Mouse (Mus musculus): ENCODE results near the gene Zfp568. TPM values are rescaled to one million over a fixed set of nuclear protein-coding genes. Genes with fewer than 3 reads are reported as not detected.

Zfp568 gene
- polyA plus RNA-seq, 1 experiment from 2014 or later, result 5.3 TPM

- Histone ChIP-seq H3K27me3 (ENCODE audit: control insufficient read depth, insufficient read depth, low read length) (no peaks in the 10 kb centered on the region), H3K9me3 (ENCODE audit: control insufficient read depth, low read length) (no peaks in the 10 kb centered on the region), H3K4me3 (ENCODE audit: low read depth, low read length) (no peak overlapping the region), H3K9ac (ENCODE audit: low read length) (no peak overlapping the region), H3K36me3 (ENCODE audit: control insufficient read depth, insufficient read depth, low read length) (0 out of 2 replicates have a peak, but pooled peaks cover 4% of the 10 kb centered on the region), H3K4me1 (replicated peaks; ENCODE audit: control insufficient read depth, insufficient read depth) (no peaks in the 10 kb centered on the region), H3K4me2 (replicated peaks; ENCODE audit: low read depth) (no peak overlapping the region), H3K27ac (replicated peaks) (no peak overlapping the region)
- ATAC-seq (ENCODE audit: low FRiP score, low TSS enrichment) (no peak), DNase-seq (ENCODE audit: low spot score) (peak; percentile 15)
- 49% methylated on average over 21 of the region's 21 CpGs for WGBS
- TF ChIP-seq EP300 (optimal IDR thresholded peaks at IDR 0.05), result no peak
- TF ChIP-seq CTCF (IDR thresholded peaks at IDR 0.05; ENCODE audit: low read depth), result no peak
Observed at GRCm38 (mm10) chr7:30009321-30010085, 25.7 kb downstream of the Zfp568 start.

DNA sequence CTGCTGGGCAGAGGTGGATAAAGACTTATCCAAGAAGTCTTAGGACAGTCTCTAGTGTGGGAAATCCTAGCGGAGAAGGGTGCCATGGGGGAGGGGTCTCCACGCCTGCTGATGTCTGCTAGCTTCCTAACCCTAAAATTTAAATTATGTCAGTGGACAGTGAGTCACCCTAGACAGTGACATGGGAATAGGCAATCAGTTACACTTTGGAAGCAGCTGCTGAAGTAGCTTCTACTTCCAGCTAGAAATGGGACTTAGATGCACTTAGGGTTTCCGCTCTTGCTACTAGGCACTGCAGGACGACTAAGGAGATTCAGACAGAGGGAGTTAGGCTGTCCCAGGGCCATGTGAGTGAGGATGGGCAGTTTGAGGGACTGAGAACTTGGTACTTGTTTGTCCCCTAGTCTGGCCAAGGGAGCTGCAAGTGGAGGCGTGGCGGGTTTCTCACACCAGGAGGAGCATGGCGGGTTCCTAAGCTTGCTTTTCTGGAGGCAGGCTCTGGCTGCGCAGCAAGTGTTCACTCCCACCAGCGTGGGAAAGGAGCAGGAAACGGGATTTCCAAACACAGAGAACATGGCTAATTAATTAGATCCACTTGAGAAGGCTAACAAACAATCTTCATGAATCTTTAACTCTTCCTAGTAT, 26.9 kb downstream of the Zfp568 start:
- DNase-seq (ENCODE audit: low spot score) (peak; percentile 10), ATAC-seq (ENCODE audit: low FRiP score, low TSS enrichment) (no peak)
- H3K27me3 ChIP-seq (ENCODE audit: control insufficient read depth, insufficient read depth, low read length), result no peaks in the 10 kb centered on the region
- H3K4me3 ChIP-seq (ENCODE audit: low read depth, low read length), result no peak overlapping the region
- WGBS, result 70% methylated on average over 10 of the region's 10 CpGs
- no peak overlapping the region for H3K9ac ChIP-seq (ENCODE audit: low read length)
- no peaks in the 10 kb centered on the region for H3K4me1 ChIP-seq (replicated peaks; ENCODE audit: control insufficient read depth, insufficient read depth)
- H3K27ac ChIP-seq (replicated peaks), result no peak overlapping the region
- H3K9me3 ChIP-seq (ENCODE audit: control insufficient read depth, low read length), result no peaks in the 10 kb centered on the region
- TF ChIP-seq EP300 (optimal IDR thresholded peaks at IDR 0.05) (no peak), CTCF (IDR thresholded peaks at IDR 0.05; ENCODE audit: low read depth) (no peak)
- 0 out of 2 replicates have a peak, but pooled peaks cover 11% of the 10 kb centered on the region for H3K36me3 ChIP-seq (ENCODE audit: control insufficient read depth, insufficient read depth, low read length)
- H3K4me2 ChIP-seq (replicated peaks; ENCODE audit: low read depth), result no peak overlapping the region

- TF ChIP-seq EP300 (optimal IDR thresholded peaks at IDR 0.05), result no peak
- peak; percentile 82 for TF ChIP-seq CTCF (IDR thresholded peaks at IDR 0.05; ENCODE audit: low read depth)
- H3K4me1 ChIP-seq (replicated peaks; ENCODE audit: control insufficient read depth, insufficient read depth), result no peaks in the 10 kb centered on the region
- WGBS, result 72% methylated on average over 4 of the region's 4 CpGs
- DNase-seq (ENCODE audit: low spot score), result peak; percentile 53
- no peaks in the 10 kb centered on the region for H3K27me3 ChIP-seq (ENCODE audit: control insufficient read depth, insufficient read depth, low read length)
- H3K9me3 ChIP-seq (ENCODE audit: control insufficient read depth, low read length), result no peaks in the 10 kb centered on the region
- H3K4me3 ChIP-seq (ENCODE audit: low read depth, low read length), result no peak overlapping the region
- no peak overlapping the region for H3K4me2 ChIP-seq (replicated peaks; ENCODE audit: low read depth)
- peaks cover 15% of the 10 kb centered on the region for H3K36me3 ChIP-seq (ENCODE audit: control insufficient read depth, insufficient read depth, low read length)
- H3K27ac ChIP-seq (replicated peaks), result no peak overlapping the region
- peak; percentile 64 for ATAC-seq (ENCODE audit: low FRiP score, low TSS enrichment)
- no peak overlapping the region for H3K9ac ChIP-seq (ENCODE audit: low read length)
Observed at GRCm38 (mm10) chr7:30012956-30013363, 29.2 kb downstream of the Zfp568 start.

DNA sequence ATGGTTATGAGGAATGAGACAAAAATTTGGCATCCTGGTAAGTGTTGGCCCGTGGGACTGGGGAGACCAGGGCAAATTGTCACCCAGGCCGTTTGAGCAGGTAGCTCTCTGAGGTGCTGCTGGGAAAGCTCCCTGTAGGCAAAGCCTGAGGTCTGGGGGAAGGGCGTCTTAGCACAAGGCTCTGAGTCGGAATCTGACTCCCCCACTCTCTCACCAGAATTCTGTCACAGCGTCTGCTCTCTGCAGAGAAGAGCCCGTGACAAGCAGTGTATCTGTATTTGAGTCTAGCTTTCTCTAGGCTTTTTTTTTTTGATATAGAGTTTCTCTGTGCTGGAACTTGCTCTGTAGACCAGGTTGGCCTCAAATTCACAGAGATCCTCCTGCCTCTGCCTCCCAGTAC, 33.5 kb downstream of the Zfp568 start:
- Histone ChIP-seq H3K4me3 (ENCODE audit: low read depth, low read length) (no peak overlapping the region), H3K4me2 (replicated peaks; ENCODE audit: low read depth) (no peak overlapping the region), H3K27ac (replicated peaks) (no peak overlapping the region), H3K9ac (ENCODE audit: low read length) (no peak overlapping the region), H3K27me3 (ENCODE audit: control insufficient read depth, insufficient read depth, low read length) (no peaks in the 10 kb centered on the region), H3K4me1 (replicated peaks; ENCODE audit: control insufficient read depth, insufficient read depth) (no peaks in the 10 kb centered on the region), H3K9me3 (ENCODE audit: control insufficient read depth, low read length) (no peaks in the 10 kb centered on the region), H3K36me3 (ENCODE audit: control insufficient read depth, insufficient read depth, low read length) (peaks cover 32% of the 10 kb centered on the region)
- 95% methylated on average over 6 of the region's 6 CpGs for WGBS
- TF ChIP-seq EP300 (optimal IDR thresholded peaks at IDR 0.05), result no peak
- no peak for TF ChIP-seq CTCF (IDR thresholded peaks at IDR 0.05; ENCODE audit: low read depth)
- DNase-seq (ENCODE audit: low spot score) (no peak), ATAC-seq (ENCODE audit: low FRiP score, low TSS enrichment) (no peak)

GRCm38 (mm10) chr7:30019543-30019942, 35.8 kb downstream of the Zfp568 start:
- Histone ChIP-seq H3K4me3 (ENCODE audit: low read depth, low read length) (no peak overlapping the region), H3K4me1 (replicated peaks; ENCODE audit: control insufficient read depth, insufficient read depth) (no peaks in the 10 kb centered on the region), H3K27me3 (ENCODE audit: control insufficient read depth, insufficient read depth, low read length) (no peaks in the 10 kb centered on the region), H3K4me2 (replicated peaks; ENCODE audit: low read depth) (no peak overlapping the region), H3K9me3 (ENCODE audit: control insufficient read depth, low read length) (no peaks in the 10 kb centered on the region), H3K36me3 (ENCODE audit: control insufficient read depth, insufficient read depth, low read length) (peaks cover 44% of the 10 kb centered on the region), H3K9ac (ENCODE audit: low read length) (no peak overlapping the region), H3K27ac (replicated peaks) (no peak overlapping the region)
- no peak for TF ChIP-seq EP300 (optimal IDR thresholded peaks at IDR 0.05)
- no peak for TF ChIP-seq CTCF (IDR thresholded peaks at IDR 0.05; ENCODE audit: low read depth)
- DNase-seq (ENCODE audit: low spot score) (no peak), ATAC-seq (ENCODE audit: low FRiP score, low TSS enrichment) (no peak)
- WGBS, result 88% methylated on average over 2 of the region's 2 CpGs

DNA sequence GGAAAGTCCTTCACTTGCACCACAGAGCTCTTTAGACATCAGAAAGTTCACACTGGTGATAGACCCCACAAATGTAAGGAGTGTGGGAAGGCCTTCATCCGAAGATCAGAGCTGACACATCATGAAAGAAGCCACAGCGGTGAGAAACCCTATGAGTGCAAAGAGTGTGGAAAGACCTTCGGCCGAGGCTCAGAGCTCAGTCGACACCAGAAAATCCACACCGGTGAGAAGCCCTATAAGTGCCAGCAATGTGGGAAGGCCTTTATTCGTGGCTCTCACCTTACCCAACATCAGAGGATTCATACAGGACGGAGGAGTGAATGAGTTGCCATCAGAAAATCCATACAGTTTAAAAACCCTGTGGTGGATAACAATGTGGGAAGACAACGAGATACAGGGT, 39.6 kb downstream of the Zfp568 start:
- Histone ChIP-seq H3K9me3 (ENCODE audit: control insufficient read depth, low read length) (no peaks in the 10 kb centered on the region), H3K4me1 (replicated peaks; ENCODE audit: control insufficient read depth, insufficient read depth) (no peaks in the 10 kb centered on the region), H3K27me3 (ENCODE audit: control insufficient read depth, insufficient read depth, low read length) (no peaks in the 10 kb centered on the region), H3K4me2 (replicated peaks; ENCODE audit: low read depth) (no peak overlapping the region), H3K9ac (ENCODE audit: low read length) (no peak overlapping the region), H3K27ac (replicated peaks) (no peak overlapping the region), H3K36me3 (ENCODE audit: control insufficient read depth, insufficient read depth, low read length) (peaks cover 35% of the 10 kb centered on the region), H3K4me3 (ENCODE audit: low read depth, low read length) (no peak overlapping the region)
- no peak for TF ChIP-seq EP300 (optimal IDR thresholded peaks at IDR 0.05)
- TF ChIP-seq CTCF (IDR thresholded peaks at IDR 0.05; ENCODE audit: low read depth), result no peak
- no peak for DNase-seq (ENCODE audit: low spot score)
- 93% methylated on average over 9 of the region's 9 CpGs for WGBS
- ATAC-seq (ENCODE audit: low FRiP score, low TSS enrichment), result no peak
